Mouse (Mus musculus) bone marrow, adult 2 months (tissue): ENCODE measurements at regions not wholly inside any gene's neighbourhood (a gene's known extent, or its start where the extent isn't known, plus 50 kb on each side); places are given as distances from the start of the nearest gene placed in this dataset.

ENCODE experiments used
- H3K27ac ChIP-seq: fragments of 200-500 bp; 2 replicates; pipeline ENCODE4 v1.5.1; 2012; ENCODE audit warnings: low read depth, mild to moderate bottlenecking, control low read depth, inconsistent platforms, low read length; ENCODE audit not compliant: control insufficient read depth, poor library complexity, insufficient read depth
- H3K4me1 ChIP-seq: fragments of 200-500 bp; 2 replicates; pipeline ENCODE4 v1.6.1; 2011; ENCODE audit warnings: low read length; ENCODE audit not compliant: control insufficient read depth, insufficient read depth
- H3K4me3 ChIP-seq: fragments of 200-500 bp; replicated peaks from 2 replicates; pipeline ENCODE3; 2011; ENCODE audit warnings: mild to moderate bottlenecking, low read depth, low read length, control low read depth; ENCODE audit not compliant: control insufficient read depth
- CTCF ChIP-seq: fragments of 200-500 bp; IDR thresholded peaks from 2 replicates; pipeline ENCODE4 v1.5.1; 2011; ENCODE audit warnings: low read length, control low read depth; ENCODE audit not compliant: control insufficient read depth, insufficient read depth
- POLR2A ChIP-seq: fragments of 200-500 bp; IDR thresholded peaks from 2 replicates; pipeline ENCODE4 v1.6.1; 2011; ENCODE audit warnings: low read depth, mild to moderate bottlenecking, control low read depth, low read length, borderline replicate concordance; ENCODE audit not compliant: control insufficient read depth
- WGBS: fragments of 180-500 bp; shearing (Covaris S2); methylation state at CpG from one replicate; pipeline ENCODE4 v1.1.7; 2018; 5-methylcytosine and 5-hydroxymethylcytosine counted together

DNA sequence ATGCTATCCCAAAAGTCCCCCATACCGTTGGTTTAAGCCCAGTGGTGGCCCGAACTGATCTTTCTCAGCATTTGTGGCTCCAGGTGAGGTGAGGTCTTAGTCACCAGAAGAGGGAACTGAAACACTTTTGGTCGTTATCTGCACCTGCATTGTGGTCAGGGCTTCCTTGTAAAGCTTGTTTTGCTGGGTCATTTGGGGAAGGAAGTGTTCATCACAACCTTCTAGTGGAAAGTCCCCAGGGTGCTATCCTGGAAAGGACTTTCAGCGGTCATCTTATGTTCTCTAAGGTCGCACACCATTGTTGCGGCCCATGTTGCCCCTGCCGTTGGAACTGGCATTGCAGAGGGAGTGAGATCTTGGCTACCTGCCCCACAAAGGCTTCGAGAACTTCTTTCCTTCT lies 651.5 kb upstream of the Pcdh9 start:
- Histone ChIP-seq H3K27ac (no peak overlapping the region), H3K4me3 (no peak overlapping the region), H3K4me1 (no peaks in the 10 kb centered on the region)
- TF ChIP-seq POLR2A (no peak), CTCF (peak; percentile 15; the same call in 1 of the 2 replicates)
- 53% methylated on average over 8 of the region's 8 CpGs for WGBS

DNA sequence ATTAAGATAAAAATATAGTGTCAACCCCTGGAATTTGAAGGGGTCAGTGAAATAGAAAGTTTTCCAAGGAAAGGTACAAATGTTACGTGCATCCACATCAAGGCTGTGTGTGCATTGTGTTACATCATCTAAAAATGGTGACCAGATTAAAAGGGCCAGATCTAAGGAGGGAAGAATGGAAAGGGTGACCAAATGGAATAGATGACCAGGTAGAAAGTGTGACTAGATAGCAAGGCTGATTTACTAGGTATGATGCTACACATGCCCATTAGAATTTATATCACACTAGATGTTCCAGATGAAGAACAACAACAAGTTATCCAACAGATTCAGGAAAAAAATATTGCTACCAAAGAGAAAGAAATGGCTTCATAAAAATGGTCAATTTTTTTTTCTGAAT lies 635.2 kb upstream of the Pcdh9 start:
- 74% methylated on average over 1 of the region's 1 CpGs for WGBS
- Histone ChIP-seq H3K27ac (no peak overlapping the region), H3K4me1 (no peaks in the 10 kb centered on the region), H3K4me3 (no peak overlapping the region)
- TF ChIP-seq POLR2A = no peak

DNA sequence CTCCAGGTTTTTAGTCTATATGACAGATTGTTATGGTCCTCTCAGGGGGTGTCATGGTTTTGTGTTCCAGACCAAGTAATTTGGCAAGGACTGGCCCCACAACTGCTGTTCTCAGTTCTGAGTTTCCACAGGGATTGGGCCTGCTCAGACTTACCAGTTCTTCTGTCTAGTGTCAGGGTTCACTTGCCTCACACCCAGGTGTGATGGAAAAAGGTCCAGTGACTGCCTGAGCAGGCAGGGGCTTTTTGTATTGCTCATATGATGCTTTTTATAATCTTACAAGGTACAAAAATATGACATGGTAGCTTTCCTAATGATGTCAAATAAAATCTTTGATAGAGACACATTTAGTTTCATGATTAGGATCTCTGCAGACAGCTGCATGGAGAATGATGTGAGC lies 634.8 kb upstream of the Pcdh9 start:
- H3K4me3 ChIP-seq = no peak overlapping the region
- no peak overlapping the region for H3K27ac ChIP-seq
- no peaks in the 10 kb centered on the region for H3K4me1 ChIP-seq
- TF ChIP-seq POLR2A = no peak
- no peak for TF ChIP-seq CTCF

DNA sequence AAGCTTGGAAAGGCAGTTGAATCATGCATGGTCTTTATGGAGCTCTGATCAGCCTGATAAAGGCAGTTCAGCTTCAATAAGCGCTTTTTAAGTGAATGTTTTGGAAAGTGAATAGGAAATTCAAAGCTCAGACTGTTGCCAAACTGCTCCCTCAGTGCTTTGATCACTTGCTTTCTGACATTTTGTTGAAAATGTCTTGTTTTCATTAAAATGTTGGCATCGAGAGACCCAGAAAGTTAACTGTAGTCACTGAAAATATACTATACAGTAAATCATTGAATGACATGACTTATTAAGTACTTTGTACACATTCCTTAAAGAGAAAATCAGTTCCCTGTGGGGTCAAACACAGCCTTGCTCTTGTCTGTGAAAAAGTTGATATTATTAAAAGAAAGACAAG lies 631.5 kb upstream of the Pcdh9 start:
- TF ChIP-seq CTCF = no peak
- TF ChIP-seq POLR2A = no peak
- WGBS = 61% methylated on average over 2 of the region's 2 CpGs
- H3K4me3 ChIP-seq = no peak overlapping the region

DNA sequence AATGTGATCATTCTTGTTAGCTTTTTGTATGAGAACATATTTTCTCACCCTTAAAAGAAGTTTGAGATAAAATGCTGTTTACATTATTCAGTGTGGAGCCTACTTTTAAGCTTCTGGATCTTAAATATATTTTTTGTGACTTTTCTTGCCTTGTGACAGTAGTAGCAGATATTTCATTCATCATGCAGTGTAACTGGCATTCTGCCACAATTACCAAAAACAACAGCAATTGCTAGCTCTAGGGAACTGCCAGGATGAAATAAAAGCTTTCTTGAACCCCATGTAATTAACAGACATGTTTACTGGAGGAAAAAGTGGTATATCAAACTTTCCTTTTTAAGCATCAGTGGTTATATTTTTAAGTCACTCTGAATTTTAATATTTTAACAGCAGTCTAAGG lies 600.9 kb upstream of the Pcdh9 start:
- no peak overlapping the region for H3K4me3 ChIP-seq
- no peak overlapping the region for H3K27ac ChIP-seq
- no peak for TF ChIP-seq CTCF
- no peak for TF ChIP-seq POLR2A
- no peaks in the 10 kb centered on the region for H3K4me1 ChIP-seq

More for the DNA sequence above, 631.5 kb upstream of the Pcdh9 start:
- H3K27ac ChIP-seq = no peak overlapping the region
- H3K4me1 ChIP-seq = no peaks in the 10 kb centered on the region

DNA sequence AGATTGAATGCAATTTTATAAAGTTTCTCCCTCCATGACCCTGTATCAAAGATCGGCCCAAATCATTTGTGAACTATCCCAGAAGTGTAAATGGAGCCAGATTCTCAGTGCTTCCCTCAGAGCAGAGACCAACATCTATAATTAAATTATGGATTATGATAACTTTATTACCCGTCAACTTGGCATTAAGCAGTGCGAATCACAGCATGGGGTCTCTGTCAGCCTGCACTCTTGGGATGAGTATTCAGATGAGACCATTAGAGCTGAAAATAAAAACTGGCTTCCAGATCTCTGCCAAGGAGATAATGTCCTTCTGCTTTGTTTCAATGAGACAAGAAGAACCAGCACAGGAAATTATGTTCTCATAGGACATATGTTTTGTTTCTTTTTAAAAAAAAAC lies 585.4 kb upstream of the Pcdh9 start:
- 81% methylated on average over 3 of the region's 3 CpGs for WGBS
- Histone ChIP-seq H3K4me3 (no peak overlapping the region), H3K27ac (no peak overlapping the region), H3K4me1 (no peaks in the 10 kb centered on the region)
- TF ChIP-seq CTCF (no peak), POLR2A (no peak)

DNA sequence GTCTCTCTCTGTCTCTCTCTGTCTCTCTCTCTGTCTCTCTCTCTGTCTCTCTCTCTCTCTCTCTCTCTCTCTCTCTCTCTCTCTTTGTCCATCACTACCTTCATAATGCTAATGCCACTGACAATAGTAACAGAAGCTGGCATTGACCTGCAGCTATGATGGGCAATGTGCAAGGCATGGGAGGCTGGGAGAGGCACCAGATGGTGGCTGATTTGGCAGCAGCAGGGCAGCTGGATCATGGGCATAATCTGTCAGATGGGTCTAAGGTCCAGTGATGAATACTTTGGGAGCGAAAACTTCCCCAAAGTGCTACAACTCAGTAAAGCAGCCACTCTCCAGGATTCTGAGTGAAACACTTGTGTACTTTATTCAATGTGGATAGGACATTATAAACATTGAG lies 582.7 kb upstream of the Pcdh9 start:
- TF ChIP-seq CTCF (no peak), POLR2A (no peak)
- Histone ChIP-seq H3K27ac (no peak overlapping the region), H3K4me3 (no peak overlapping the region), H3K4me1 (no peaks in the 10 kb centered on the region)
- 73% methylated on average over 1 of the region's 1 CpGs for WGBS

DNA sequence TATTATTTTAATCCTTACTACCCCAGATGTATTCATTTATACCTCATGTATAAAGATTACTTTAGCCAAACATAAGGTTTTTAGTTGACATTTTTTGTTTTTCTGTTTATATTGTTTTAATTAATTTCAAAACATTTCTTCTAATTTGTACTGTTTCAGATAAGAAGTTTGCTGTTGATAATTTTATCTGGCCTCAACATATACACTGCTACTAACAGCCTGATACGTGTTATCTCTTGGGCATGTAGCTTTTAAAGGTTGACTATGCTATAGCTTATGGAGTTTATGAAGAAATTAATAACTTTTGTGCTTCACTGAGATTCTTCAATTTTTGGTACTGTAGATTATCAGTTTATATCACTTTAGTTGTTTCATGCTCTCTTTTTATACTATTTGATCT lies 555.5 kb upstream of the Pcdh9 start:
- H3K4me1 ChIP-seq = no peaks in the 10 kb centered on the region
- no peak overlapping the region for H3K4me3 ChIP-seq
- WGBS = 71% methylated on average over 1 of the region's 1 CpGs
- H3K27ac ChIP-seq = no peak overlapping the region
- TF ChIP-seq CTCF (no peak), POLR2A (no peak)

DNA sequence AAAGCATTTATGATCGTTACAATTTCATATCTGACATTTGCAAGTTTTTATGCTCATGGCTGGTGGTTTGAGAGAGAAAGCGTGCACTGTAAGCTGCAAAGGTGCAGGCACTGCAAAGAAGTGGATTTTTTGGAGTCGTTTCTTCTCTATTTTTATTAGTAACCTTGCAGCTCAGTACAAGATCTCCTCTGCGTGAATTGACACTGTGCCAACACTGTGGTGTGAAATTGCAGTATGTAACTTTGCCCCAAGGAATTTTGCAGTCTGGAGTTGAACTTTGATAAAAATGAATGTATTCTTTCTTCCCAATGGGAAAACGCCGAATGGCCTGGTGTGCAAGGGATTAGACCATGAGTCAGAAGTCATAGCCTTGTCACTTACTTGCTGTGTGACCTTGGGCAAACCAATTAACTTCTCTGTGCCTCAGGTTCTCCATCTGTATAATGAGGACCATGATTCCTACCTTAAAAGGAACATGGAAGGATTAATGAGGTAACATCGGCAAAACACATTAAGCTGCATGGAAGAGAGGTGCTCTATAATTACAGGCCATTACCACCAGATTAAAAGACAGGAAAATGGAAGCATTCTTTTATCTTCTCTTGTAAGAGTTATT lies 543.0 kb upstream of the Pcdh9 start:
- no peak overlapping the region for H3K4me3 ChIP-seq
- TF ChIP-seq POLR2A (no peak), CTCF (no peak)
- no peaks in the 10 kb centered on the region for H3K4me1 ChIP-seq
- H3K27ac ChIP-seq = no peak overlapping the region
- WGBS = 81% methylated on average over 7 of the region's 7 CpGs
